Mouse (Mus musculus) liver, embryonic 14.5 days (tissue): Measurements from ENCODE around the gene Mecom. TPM values are rescaled to one million over a fixed set of nuclear protein-coding genes. Genes with fewer than 3 reads are reported as not detected.

Source experiments
- ATAC-seq: fragments of 200-750 bp; cut with Nextera tagmentation; 2 replicates; pipeline ENCODE4 v1.8.0; 2017; ENCODE audit warnings: moderate number of reproducible peaks, mild to moderate bottlenecking, moderate library complexity; ENCODE audit not compliant: insufficient read depth
- DNase-seq, 3 experiments: peaks; one replicate each; pipeline ENCODE4 v3.0.0-alpha.2; 2012 to 2013; ENCODE audit warnings: low read depth in 3 of 3, low spot score in 3 of 3
- H3K27ac ChIP-seq: fragments of 300-500 bp; sonication (generic); 2 replicates; pipeline ENCODE4 v1.5.1; 2014; ENCODE audit warnings: moderate library complexity, mild to moderate bottlenecking, control low read depth, inconsistent platforms
- H3K27me3 ChIP-seq: fragments of 300-500 bp; sonication (generic); 2 replicates; pipeline ENCODE4 v1.6.1; 2014; ENCODE audit warnings: mild to moderate bottlenecking, low read length, moderate library complexity; ENCODE audit not compliant: control insufficient read depth, insufficient read depth
- H3K36me3 ChIP-seq: fragments of 300-500 bp; sonication (generic); replicated peaks from 2 replicates; pipeline ENCODE4 v1.6.1; 2014; ENCODE audit warnings: low read depth; ENCODE audit not compliant: control insufficient read depth, insufficient read depth
- H3K4me1 ChIP-seq, 2 experiments: fragments of 200-500 bp in 1 of 2; fragments of 300-500 bp in 1 of 2; sonication (generic) in 1 of 2; replicated peaks; 2 replicates each; pipeline ENCODE4 v1.6.1; 2012 to 2014; ENCODE audit warnings: antibody characterized with exemption in 1 of 2, inconsistent platforms in 1 of 2, low read length in 1 of 2; ENCODE audit not compliant: control insufficient read depth in 2 of 2, insufficient read depth in 2 of 2
- H3K4me2 ChIP-seq: fragments of 300-500 bp; sonication (generic); 2 replicates; pipeline ENCODE4 v1.6.1; 2014; ENCODE audit warnings: low read depth, mild to moderate bottlenecking, control low read depth, moderate library complexity
- H3K4me3 ChIP-seq, 2 experiments: fragments of 200-500 bp in 1 of 2; fragments of 300-500 bp in 1 of 2; sonication (generic) in 1 of 2; 2 replicates each; pipeline ENCODE4 v1.5.1; 2012 to 2014; ENCODE audit warnings: low read depth in 2 of 2, low read length in 2 of 2, mild to moderate bottlenecking in 2 of 2, control low read depth in 1 of 2, inconsistent platforms in 1 of 2, moderate library complexity in 1 of 2; ENCODE audit not compliant: insufficient read depth in 1 of 2
- H3K9ac ChIP-seq: fragments of 300-500 bp; sonication (generic); replicated peaks from 2 replicates; pipeline ENCODE4 v1.6.1; 2014; ENCODE audit warnings: mild to moderate bottlenecking, control low read depth, moderate library complexity
- H3K9me3 ChIP-seq: fragments of 300-500 bp; sonication (generic); 2 replicates; pipeline ENCODE4 v1.6.1; 2016; ENCODE audit warnings: low read length, mixed read lengths; ENCODE audit not compliant: control insufficient read depth
- CTCF ChIP-seq: IDR thresholded peaks from 2 replicates; pipeline ENCODE4 v1.5.1; 2016; ENCODE audit warnings: antibody characterized with exemption, low read depth, control low read depth
- EP300 ChIP-seq: IDR thresholded peaks from 2 replicates; pipeline ENCODE4 v1.6.1; 2016; ENCODE audit warnings: antibody characterized with exemption, low read depth
- WGBS: fragments of 180-500 bp; shearing (Covaris S2); extraction: QIAGEN DNeasy Blood & Tissue Kit; methylation state at CpG from one replicate; pipeline ENCODE4 v1.1.7; 2014; ENCODE audit not compliant: insufficient replicate concordance; 5-methylcytosine and 5-hydroxymethylcytosine counted together
- polyA plus RNA-seq, 2 experiments: library from polyadenylated mRNA; depleted of rRNA in 1 of 2; stranded (reverse) in 1 of 2; unstranded in 1 of 2; fragments of >200 nt; fragmentation: Nextera tagmentation in 1 of 2; extraction: Ambion mirVana in 1 of 2; gene quantifications; 2 replicates each; pipeline versions ENCODE4 v1.2.1 to v1.2.3; 2012 to 2014

The Mecom gene
- polyA plus RNA-seq, 2 experiments, result 0.67 to 0.75 TPM

GRCm38 (mm10) chr3:30164834-30165233, 383.0 kb downstream of the Mecom start:
- DNase-seq (no peak), ATAC-seq (no peak)
- Histone ChIP-seq H3K36me3 (no peaks in the 10 kb centered on the region), H3K4me3 (no peak overlapping the region), H3K9ac (no peak overlapping the region), H3K4me2 (no peak overlapping the region), H3K9me3 (no peaks in the 10 kb centered on the region), H3K27ac (no peak overlapping the region), H3K4me1 (no peaks in the 10 kb centered on the region), H3K27me3 (no peaks in the 10 kb centered on the region)
- 35% methylated on average over 4 of the region's 4 CpGs for WGBS
- no peak for TF ChIP-seq CTCF
- TF ChIP-seq EP300, result no peak

- DNase-seq (no peak), ATAC-seq (no peak)
- Histone ChIP-seq H3K4me2 (no peak overlapping the region), H3K27ac (no peak overlapping the region), H3K36me3 (no peaks in the 10 kb centered on the region), H3K4me3 (no peak overlapping the region), H3K27me3 (no peaks in the 10 kb centered on the region), H3K4me1 (no peaks in the 10 kb centered on the region), H3K9me3 (no peaks in the 10 kb centered on the region), H3K9ac (no peak overlapping the region)
- WGBS, result 58% methylated on average over 4 of the region's 4 CpGs
- TF ChIP-seq CTCF, result no peak
Observed at GRCm38 (mm10) chr3:30163390-30163789, 384.4 kb downstream of the Mecom start.

DNA sequence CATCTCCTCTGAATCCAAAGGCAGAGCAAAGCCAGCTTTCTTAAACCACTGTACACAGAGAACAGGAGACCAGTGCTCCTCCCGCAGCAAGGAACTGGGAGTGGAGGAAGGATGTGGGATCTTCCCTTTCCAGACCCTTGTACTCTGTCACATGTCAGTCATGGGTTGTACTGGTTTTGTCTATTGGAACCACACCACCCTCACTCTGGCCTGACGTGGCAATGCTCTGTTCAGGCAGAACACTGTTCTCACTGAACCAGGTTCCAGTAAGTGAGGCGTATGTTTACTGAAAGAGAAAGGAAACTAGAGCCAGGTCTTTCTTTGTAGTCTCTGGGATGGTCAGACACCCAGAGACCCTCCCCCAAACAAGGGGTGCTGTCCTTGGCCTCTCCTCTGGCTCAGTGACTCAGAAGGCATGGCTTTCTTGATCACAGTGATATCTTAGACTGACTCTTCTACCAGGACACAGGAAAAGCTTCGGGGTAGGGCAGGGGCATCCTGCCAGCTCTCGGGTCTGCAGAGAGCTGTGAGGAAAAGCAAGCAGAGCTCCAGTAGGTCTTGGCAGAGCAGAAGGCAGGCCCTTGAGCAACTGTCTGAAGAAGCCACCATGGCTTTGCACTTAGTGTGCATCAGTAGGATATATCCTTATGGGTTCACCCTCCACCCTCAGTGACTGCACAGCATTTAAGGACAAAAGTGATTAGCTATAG, 386.7 kb downstream of the Mecom start:
- Histone ChIP-seq H3K4me3 (no peak overlapping the region), H3K4me1 (no peaks in the 10 kb centered on the region), H3K27me3 (no peaks in the 10 kb centered on the region), H3K36me3 (no peaks in the 10 kb centered on the region), H3K9ac (no peak overlapping the region), H3K27ac (no peak overlapping the region), H3K9me3 (no peaks in the 10 kb centered on the region), H3K4me2 (no peak overlapping the region)
- DNase-seq, result no peak
- no peak for ATAC-seq
- 44% methylated on average over 5 of the region's 5 CpGs for WGBS
- no peak for TF ChIP-seq EP300
- no peak for TF ChIP-seq CTCF

DNA sequence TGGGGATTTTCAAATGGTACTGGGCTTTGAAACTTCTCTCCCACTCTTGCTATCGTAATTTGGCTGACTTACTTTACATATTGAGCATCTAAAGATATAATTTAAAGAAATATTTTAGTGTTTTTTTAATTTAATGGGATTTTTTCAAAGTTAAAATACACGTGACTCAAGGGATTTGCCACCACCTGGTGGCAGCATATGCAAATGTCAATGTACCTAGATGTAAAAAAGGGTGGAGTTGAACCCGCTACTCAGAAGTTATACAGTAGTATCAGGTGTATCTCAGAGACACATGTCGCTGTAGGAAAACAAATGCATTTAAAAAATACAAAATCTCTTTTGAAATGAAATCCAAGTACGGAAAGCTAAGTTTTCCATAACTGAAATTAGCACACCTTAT, 387.5 kb downstream of the Mecom start:
- Histone ChIP-seq H3K4me1 (no peaks in the 10 kb centered on the region), H3K9me3 (no peaks in the 10 kb centered on the region), H3K4me2 (no peak overlapping the region), H3K27ac (no peak overlapping the region), H3K27me3 (no peaks in the 10 kb centered on the region), H3K36me3 (no peaks in the 10 kb centered on the region), H3K4me3 (no peak overlapping the region), H3K9ac (no peak overlapping the region)
- TF ChIP-seq EP300 (no peak), CTCF (no peak; the same call in 1 of the 2 replicates)
- ATAC-seq (no peak), DNase-seq (no peak)
- 51% methylated on average over 5 of the region's 5 CpGs for WGBS

GRCm38 (mm10) chr3:30157128-30157670, 390.6 kb downstream of the Mecom start:
- no peak overlapping the region for H3K4me2 ChIP-seq
- no peak overlapping the region for H3K4me3 ChIP-seq
- WGBS, result 59% methylated on average over 7 of the region's 7 CpGs
- ATAC-seq (no peak), DNase-seq (no peak)
- H3K9me3 ChIP-seq, result no peaks in the 10 kb centered on the region
- H3K27ac ChIP-seq, result no peak overlapping the region
- no peak for TF ChIP-seq EP300
- no peak for TF ChIP-seq CTCF
- H3K9ac ChIP-seq, result no peak overlapping the region
- no peaks in the 10 kb centered on the region for H3K36me3 ChIP-seq
- H3K27me3 ChIP-seq, result no peaks in the 10 kb centered on the region
- no peaks in the 10 kb centered on the region for H3K4me1 ChIP-seq
